Mouse (Mus musculus): ENCODE measurements at regions not wholly inside any gene's neighbourhood (a gene's known extent, or its start where the extent isn't known, plus 50 kb on each side); places are given as distances from the start of the nearest gene placed in this dataset.

GRCm38 (mm10) chr13:53923721-53924374, 131.7 kb downstream of the Drd1 start:
- Histone ChIP-seq H3K4me1 (no peaks in the 10 kb centered on the region), H3K27me3 (replicated peaks; ENCODE audit: low read depth, poor library complexity, severe bottlenecking) (no peaks in the 10 kb centered on the region), H3K36me3 (replicated peaks) (no peaks in the 10 kb centered on the region), H3K9me3 (no peaks in the 10 kb centered on the region), H3K27ac (replicated peaks) (no peak overlapping the region), H3K4me3 (no peak overlapping the region)
- WGBS, result 90% methylated on average over 7 of the region's 7 CpGs
- no peak for DNase-seq (ENCODE audit: low spot score)

GRCm38 (mm10) chr13:53921796-53922195, 133.7 kb downstream of the Drd1 start:
- 78% methylated on average over 5 of the region's 5 CpGs for WGBS
- H3K27me3 ChIP-seq (replicated peaks; ENCODE audit: low read depth, poor library complexity, severe bottlenecking), result no peaks in the 10 kb centered on the region
- H3K4me3 ChIP-seq, result no peak overlapping the region
- H3K9me3 ChIP-seq, result no peaks in the 10 kb centered on the region
- no peaks in the 10 kb centered on the region for H3K36me3 ChIP-seq (replicated peaks)
- DNase-seq (ENCODE audit: low spot score), result no peak
- no peak overlapping the region for H3K27ac ChIP-seq (replicated peaks)
- no peaks in the 10 kb centered on the region for H3K4me1 ChIP-seq

- H3K27me3 ChIP-seq (replicated peaks; ENCODE audit: low read depth, poor library complexity, severe bottlenecking), result no peaks in the 10 kb centered on the region
These were observed 135.6 kb downstream of the Drd1 start for GRCm38 (mm10) chr13:53919851-53920381.

GRCm38 (mm10) chr13:53915456-53915855, 140.0 kb downstream of the Drd1 start:
- Histone ChIP-seq H3K36me3 (replicated peaks) (no peaks in the 10 kb centered on the region), H3K27ac (replicated peaks) (no peak overlapping the region), H3K9me3 (no peaks in the 10 kb centered on the region), H3K27me3 (replicated peaks; ENCODE audit: low read depth, poor library complexity, severe bottlenecking) (no peaks in the 10 kb centered on the region), H3K4me3 (no peak overlapping the region), H3K4me1 (peaks cover 18% of the 10 kb centered on the region)
- WGBS, result 87% methylated on average over 8 of the region's 8 CpGs
- no peak for DNase-seq (ENCODE audit: low spot score)

More at GRCm38 (mm10) chr13:53919851-53920381, 135.6 kb downstream of the Drd1 start:
- WGBS, result 63% methylated on average over 5 of the region's 5 CpGs
- no peak for DNase-seq (ENCODE audit: low spot score)
- no peaks in the 10 kb centered on the region for H3K4me1 ChIP-seq
- H3K9me3 ChIP-seq, result no peaks in the 10 kb centered on the region
- H3K36me3 ChIP-seq (replicated peaks), result no peaks in the 10 kb centered on the region
- no peak overlapping the region for H3K27ac ChIP-seq (replicated peaks)
- H3K4me3 ChIP-seq, result no peak overlapping the region

- Histone ChIP-seq H3K4me1 (peaks cover 22% of the 10 kb centered on the region), H3K27me3 (replicated peaks; ENCODE audit: low read depth, poor library complexity, severe bottlenecking) (no peaks in the 10 kb centered on the region), H3K27ac (replicated peaks) (no peak overlapping the region), H3K36me3 (replicated peaks) (no peaks in the 10 kb centered on the region), H3K4me3 (no peak overlapping the region), H3K9me3 (no peaks in the 10 kb centered on the region)
- DNase-seq (ENCODE audit: low spot score), result no peak
- 80% methylated on average over 11 of the region's 11 CpGs for WGBS
These were observed 141.1 kb downstream of the Drd1 start for GRCm38 (mm10) chr13:53914434-53914833.

GRCm38 (mm10) chr13:53913501-53913900, 142.0 kb downstream of the Drd1 start:
- H3K27ac ChIP-seq (replicated peaks), result no peak overlapping the region
- H3K4me3 ChIP-seq, result no peak overlapping the region
- WGBS, result 76% methylated on average over 10 of the region's 10 CpGs
- DNase-seq (ENCODE audit: low spot score), result no peak
- no peaks in the 10 kb centered on the region for H3K9me3 ChIP-seq
- H3K36me3 ChIP-seq (replicated peaks), result no peaks in the 10 kb centered on the region
- peaks cover 22% of the 10 kb centered on the region for H3K4me1 ChIP-seq
- H3K27me3 ChIP-seq (replicated peaks; ENCODE audit: low read depth, poor library complexity, severe bottlenecking), result no peaks in the 10 kb centered on the region

- Histone ChIP-seq H3K4me1 (peaks cover 22% of the 10 kb centered on the region), H3K4me3 (no peak overlapping the region), H3K36me3 (replicated peaks) (no peaks in the 10 kb centered on the region), H3K27ac (replicated peaks) (no peak overlapping the region), H3K27me3 (replicated peaks; ENCODE audit: low read depth, poor library complexity, severe bottlenecking) (no peaks in the 10 kb centered on the region), H3K9me3 (no peaks in the 10 kb centered on the region)
- 54% methylated on average over 3 of the region's 3 CpGs for WGBS
- no peak for DNase-seq (ENCODE audit: low spot score)
These were observed 143.7 kb downstream of the Drd1 start for GRCm38 (mm10) chr13:53911846-53912245.

GRCm38 (mm10) chr13:53911261-53911660, 144.2 kb downstream of the Drd1 start:
- WGBS, result 86% methylated on average over 8 of the region's 8 CpGs
- H3K4me3 ChIP-seq, result no peak overlapping the region
- H3K27ac ChIP-seq (replicated peaks), result no peak overlapping the region
- H3K4me1 ChIP-seq, result peaks cover 22% of the 10 kb centered on the region
- H3K9me3 ChIP-seq, result no peaks in the 10 kb centered on the region
- no peaks in the 10 kb centered on the region for H3K36me3 ChIP-seq (replicated peaks)
- DNase-seq (ENCODE audit: low spot score), result no peak
- H3K27me3 ChIP-seq (replicated peaks; ENCODE audit: low read depth, poor library complexity, severe bottlenecking), result no peaks in the 10 kb centered on the region

- DNase-seq (ENCODE audit: low spot score), result no peak
- no peaks in the 10 kb centered on the region for H3K36me3 ChIP-seq (replicated peaks)
- no peaks in the 10 kb centered on the region for H3K27me3 ChIP-seq (replicated peaks; ENCODE audit: low read depth, poor library complexity, severe bottlenecking)
- WGBS, result 85% methylated on average over 4 of the region's 4 CpGs
- H3K9me3 ChIP-seq, result no peaks in the 10 kb centered on the region
- no peak overlapping the region for H3K27ac ChIP-seq (replicated peaks)
- peaks cover 22% of the 10 kb centered on the region for H3K4me1 ChIP-seq
- no peak overlapping the region for H3K4me3 ChIP-seq
These were observed 145.3 kb downstream of the Drd1 start for GRCm38 (mm10) chr13:53910251-53910650.

GRCm38 (mm10) chr13:53904471-53904870, 151.0 kb downstream of the Drd1 start:
- Histone ChIP-seq H3K4me1 (peaks cover 7% of the 10 kb centered on the region; the same call in 1 of the 2 replicates), H3K27me3 (replicated peaks; ENCODE audit: low read depth, poor library complexity, severe bottlenecking) (no peaks in the 10 kb centered on the region), H3K36me3 (replicated peaks) (no peaks in the 10 kb centered on the region), H3K27ac (replicated peaks) (no peak overlapping the region), H3K9me3 (no peaks in the 10 kb centered on the region), H3K4me3 (no peak overlapping the region)
- 83% methylated on average over 8 of the region's 8 CpGs for WGBS
- DNase-seq (ENCODE audit: low spot score), result no peak

GRCm38 (mm10) chr13:53903626-53904025, 151.9 kb downstream of the Drd1 start:
- Histone ChIP-seq H3K27ac (replicated peaks) (no peak overlapping the region), H3K27me3 (replicated peaks; ENCODE audit: low read depth, poor library complexity, severe bottlenecking) (no peaks in the 10 kb centered on the region), H3K4me1 (peaks cover 11% of the 10 kb centered on the region; the same call in 1 of the 2 replicates), H3K4me3 (no peak overlapping the region), H3K36me3 (replicated peaks) (no peaks in the 10 kb centered on the region), H3K9me3 (no peaks in the 10 kb centered on the region)
- peak; percentile 16 for DNase-seq (ENCODE audit: low spot score)
- WGBS, result 66% methylated on average over 7 of the region's 7 CpGs

- Histone ChIP-seq H3K27me3 (replicated peaks; ENCODE audit: low read depth, poor library complexity, severe bottlenecking) (no peaks in the 10 kb centered on the region), H3K9me3 (no peaks in the 10 kb centered on the region), H3K36me3 (replicated peaks) (no peaks in the 10 kb centered on the region), H3K4me3 (no peak overlapping the region), H3K4me1 (peaks cover 17% of the 10 kb centered on the region), H3K27ac (replicated peaks) (no peak overlapping the region)
- no peak for DNase-seq (ENCODE audit: low spot score)
- WGBS, result 85% methylated on average over 2 of the region's 2 CpGs
These were observed 152.7 kb downstream of the Drd1 start for GRCm38 (mm10) chr13:53902831-53903230.

GRCm38 (mm10) chr13:53900406-53901025, 155.0 kb downstream of the Drd1 start:
- WGBS, result 83% methylated on average over 3 of the region's 3 CpGs
- no peak for DNase-seq (ENCODE audit: low spot score)
- Histone ChIP-seq H3K4me1 (peaks cover 18% of the 10 kb centered on the region), H3K27ac (replicated peaks) (no peak overlapping the region), H3K27me3 (replicated peaks; ENCODE audit: low read depth, poor library complexity, severe bottlenecking) (no peaks in the 10 kb centered on the region), H3K36me3 (replicated peaks) (no peaks in the 10 kb centered on the region), H3K9me3 (0 out of 2 replicates have a peak, but pooled peaks cover 3% of the 10 kb centered on the region), H3K4me3 (no peak overlapping the region)

All from embryonic facial prominence, embryonic 10.5 days (tissue).